Mouse (Mus musculus) bone marrow macrophage, adult 2 months (primary cell): ENCODE measurements around the gene Slc30a4.

Source experiments
- CTCF ChIP-seq: IDR thresholded peaks from 2 replicates; pipeline ENCODE4 v1.5.1; 2012; ENCODE audit warnings: low read depth, mild to moderate bottlenecking, low read length, moderate library complexity
- POLR2A ChIP-seq: IDR thresholded peaks from 2 replicates; pipeline ENCODE4 v1.6.1; 2012; ENCODE audit warnings: mild to moderate bottlenecking, low read depth, low read length, borderline replicate concordance

DNA sequence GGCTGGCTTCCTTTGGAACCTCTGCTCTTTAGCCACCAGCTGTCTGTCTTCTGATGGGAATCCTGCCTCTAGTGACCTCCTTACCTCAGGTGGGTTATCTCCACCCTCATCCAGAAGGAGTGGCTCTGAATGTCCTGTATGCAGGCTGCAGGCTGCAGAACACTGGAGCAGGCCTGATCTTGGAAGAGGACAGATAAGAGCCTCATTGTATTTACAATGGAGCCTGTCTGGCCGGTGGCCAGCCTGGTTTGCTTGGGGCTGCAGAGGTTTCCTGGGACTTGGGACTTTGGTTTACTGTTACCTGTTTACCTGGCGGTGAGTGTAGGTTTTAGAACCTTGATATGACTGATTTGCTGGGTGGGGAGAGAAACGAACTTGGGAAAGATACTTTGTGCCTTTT lies 5.6 kb upstream of the Slc30a4 start:
- no peak for TF ChIP-seq POLR2A
- no peak for TF ChIP-seq CTCF
